Mouse (Mus musculus): ENCODE data around the gene Cox14. TPM values are rescaled to one million over a fixed set of nuclear protein-coding genes. Genes with fewer than 3 reads are reported as not detected.

Gene Cox14
- polyA plus RNA-seq, 1 experiment: 269 TPM

DNA sequence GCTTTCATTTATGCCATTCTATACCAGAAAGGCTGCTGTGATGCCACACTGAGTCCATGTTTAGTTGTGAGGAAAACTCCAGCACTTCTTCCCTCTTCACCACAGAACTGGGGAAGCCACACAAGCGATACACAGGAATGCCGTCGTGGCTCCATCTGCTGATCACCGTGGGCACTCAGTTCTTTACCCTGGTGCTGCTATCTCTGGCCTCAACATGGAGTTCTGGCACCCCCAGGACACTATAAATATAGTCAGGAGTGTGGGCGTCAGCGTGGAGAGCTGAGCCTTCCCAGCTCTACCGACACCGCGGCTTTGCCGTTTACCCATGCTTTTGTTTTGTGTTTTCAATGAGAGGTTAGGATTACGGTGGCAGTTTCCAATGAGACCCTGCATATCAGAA lies 11.3 kb downstream of the Cox14 start:
- DNase-seq: no peak
- Histone ChIP-seq H3K4me3 (ENCODE audit: insufficient read depth, low read depth, low read length) (no peak overlapping the region), H3K4me1 (ENCODE audit: control insufficient read depth, insufficient read depth, low read length) (no peaks in the 10 kb centered on the region), H3K36me3 (ENCODE audit: control insufficient read depth, insufficient read depth, low read length) (no peaks in the 10 kb centered on the region; the same call in 1 of the 2 replicates), H3K27ac (ENCODE audit: insufficient read depth, low read depth, low read length) (no peak overlapping the region), H3K27me3 (replicated peaks; ENCODE audit: control insufficient read depth, insufficient read depth, low read length) (no peaks in the 10 kb centered on the region)
- 86% methylated on average over 11 of the region's 11 CpGs for WGBS
- TF ChIP-seq POLR2A (IDR thresholded peaks at IDR 0.05; ENCODE audit: low read depth, low read length) (no peak), CTCF (conservative IDR thresholded peaks at IDR 0.05; ENCODE audit: insufficient read depth, insufficient read length, low read depth, low read length) (no peak)

GRCm38 (mm10) chr15:99740229-99740628 lies 14.8 kb downstream of the Cox14 start:
- TF ChIP-seq POLR2A (IDR thresholded peaks at IDR 0.05; ENCODE audit: low read depth, low read length) (no peak), CTCF (conservative IDR thresholded peaks at IDR 0.05; ENCODE audit: insufficient read depth, insufficient read length, low read depth, low read length) (no peak)
- 94% methylated on average over 4 of the region's 4 CpGs for WGBS

GRCm38 (mm10) chr15:99754204-99754603 lies 28.8 kb downstream of the Cox14 start:
- Histone ChIP-seq H3K27me3 (replicated peaks; ENCODE audit: control insufficient read depth, insufficient read depth, low read length) (no peaks in the 10 kb centered on the region), H3K36me3 (ENCODE audit: control insufficient read depth, insufficient read depth, low read length) (no peaks in the 10 kb centered on the region), H3K4me1 (ENCODE audit: control insufficient read depth, insufficient read depth, low read length) (peaks cover 2% of the 10 kb centered on the region; the same call in 1 of the 2 replicates), H3K4me3 (ENCODE audit: insufficient read depth, low read depth, low read length) (no peak overlapping the region), H3K27ac (ENCODE audit: insufficient read depth, low read depth, low read length) (no peak overlapping the region)
- no peak for DNase-seq
- 85% methylated on average over 3 of the region's 3 CpGs for WGBS
- TF ChIP-seq CTCF (conservative IDR thresholded peaks at IDR 0.05; ENCODE audit: insufficient read depth, insufficient read length, low read depth, low read length): no peak
- TF ChIP-seq POLR2A (IDR thresholded peaks at IDR 0.05; ENCODE audit: low read depth, low read length): no peak

More at GRCm38 (mm10) chr15:99740229-99740628, 14.8 kb downstream of the Cox14 start:
- no peak for DNase-seq
- Histone ChIP-seq H3K27me3 (replicated peaks; ENCODE audit: control insufficient read depth, insufficient read depth, low read length) (no peaks in the 10 kb centered on the region), H3K4me3 (ENCODE audit: insufficient read depth, low read depth, low read length) (no peak overlapping the region), H3K27ac (ENCODE audit: insufficient read depth, low read depth, low read length) (no peak overlapping the region), H3K4me1 (ENCODE audit: control insufficient read depth, insufficient read depth, low read length) (no peaks in the 10 kb centered on the region), H3K36me3 (ENCODE audit: control insufficient read depth, insufficient read depth, low read length) (no peaks in the 10 kb centered on the region; the same call in 1 of the 2 replicates)

GRCm38 (mm10) chr15:99767467-99767866 lies 42.0 kb downstream of the Cox14 start:
- no peak overlapping the region for H3K27ac ChIP-seq (ENCODE audit: insufficient read depth, low read depth, low read length)
- TF ChIP-seq POLR2A (IDR thresholded peaks at IDR 0.05; ENCODE audit: low read depth, low read length) (no peak), CTCF (conservative IDR thresholded peaks at IDR 0.05; ENCODE audit: insufficient read depth, insufficient read length, low read depth, low read length) (no peak)
- 0 out of 2 replicates have a peak, but pooled peaks cover 2% of the 10 kb centered on the region for H3K4me1 ChIP-seq (ENCODE audit: control insufficient read depth, insufficient read depth, low read length)
- no peak for DNase-seq
- WGBS: 80% methylated on average over 4 of the region's 4 CpGs
- no peaks in the 10 kb centered on the region for H3K36me3 ChIP-seq (ENCODE audit: control insufficient read depth, insufficient read depth, low read length)
- no peak overlapping the region for H3K4me3 ChIP-seq (ENCODE audit: insufficient read depth, low read depth, low read length)
- no peaks in the 10 kb centered on the region for H3K27me3 ChIP-seq (replicated peaks; ENCODE audit: control insufficient read depth, insufficient read depth, low read length)

GRCm38 (mm10) chr15:99768761-99769160 lies 43.3 kb downstream of the Cox14 start:
- Histone ChIP-seq H3K27ac (ENCODE audit: insufficient read depth, low read depth, low read length) (no peak overlapping the region), H3K27me3 (replicated peaks; ENCODE audit: control insufficient read depth, insufficient read depth, low read length) (no peaks in the 10 kb centered on the region), H3K4me1 (ENCODE audit: control insufficient read depth, insufficient read depth, low read length) (peaks cover 2% of the 10 kb centered on the region; the same call in 1 of the 2 replicates), H3K4me3 (ENCODE audit: insufficient read depth, low read depth, low read length) (no peak overlapping the region), H3K36me3 (ENCODE audit: control insufficient read depth, insufficient read depth, low read length) (no peaks in the 10 kb centered on the region)
- DNase-seq: peak; percentile 58
- WGBS: 70% methylated on average over 1 of the region's 1 CpGs
- TF ChIP-seq POLR2A (IDR thresholded peaks at IDR 0.05; ENCODE audit: low read depth, low read length) (no peak), CTCF (conservative IDR thresholded peaks at IDR 0.05; ENCODE audit: insufficient read depth, insufficient read length, low read depth, low read length) (no peak)

DNA sequence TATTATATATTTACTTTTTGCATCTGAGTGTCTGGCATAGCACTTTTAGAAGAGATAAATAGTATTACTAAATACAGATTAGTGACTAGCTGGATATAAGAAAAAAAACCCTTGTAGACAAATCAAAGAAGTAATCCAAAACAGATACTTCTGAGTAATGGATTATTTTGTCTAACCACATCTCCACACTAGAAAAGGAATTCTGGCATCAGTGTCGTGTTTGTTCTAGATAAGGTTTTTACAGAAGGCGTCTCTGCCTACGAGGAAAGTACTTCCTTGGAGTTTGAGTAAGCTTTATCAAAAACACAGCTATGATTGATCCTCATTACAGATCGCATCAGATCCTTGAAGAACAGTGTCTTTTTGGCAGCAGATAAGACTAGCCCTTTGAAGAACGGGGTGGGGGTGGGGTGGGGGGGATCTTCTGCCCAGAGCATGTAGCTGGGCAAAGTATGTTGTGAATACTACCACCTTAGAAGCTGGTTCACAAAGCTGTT lies 45.6 kb downstream of the Cox14 start:
- TF ChIP-seq CTCF (conservative IDR thresholded peaks at IDR 0.05; ENCODE audit: insufficient read depth, insufficient read length, low read depth, low read length): no peak
- TF ChIP-seq POLR2A (IDR thresholded peaks at IDR 0.05; ENCODE audit: low read depth, low read length): no peak
- DNase-seq: no peak
- Histone ChIP-seq H3K4me1 (ENCODE audit: control insufficient read depth, insufficient read depth, low read length) (peaks cover 2% of the 10 kb centered on the region; the same call in 1 of the 2 replicates), H3K36me3 (ENCODE audit: control insufficient read depth, insufficient read depth, low read length) (no peaks in the 10 kb centered on the region), H3K4me3 (ENCODE audit: insufficient read depth, low read depth, low read length) (peak overlapping the region; percentile 92), H3K27ac (ENCODE audit: insufficient read depth, low read depth, low read length) (no peak overlapping the region), H3K27me3 (replicated peaks; ENCODE audit: control insufficient read depth, insufficient read depth, low read length) (no peaks in the 10 kb centered on the region)
- 41% methylated on average over 5 of the region's 5 CpGs for WGBS

GRCm38 (mm10) chr15:99771601-99772276 lies 46.3 kb downstream of the Cox14 start:
- Histone ChIP-seq H3K27me3 (replicated peaks; ENCODE audit: control insufficient read depth, insufficient read depth, low read length) (no peaks in the 10 kb centered on the region), H3K27ac (ENCODE audit: insufficient read depth, low read depth, low read length) (peak overlapping the region; percentile 69), H3K36me3 (ENCODE audit: control insufficient read depth, insufficient read depth, low read length) (no peaks in the 10 kb centered on the region), H3K4me3 (ENCODE audit: insufficient read depth, low read depth, low read length) (peak overlapping the region; percentile 92), H3K4me1 (ENCODE audit: control insufficient read depth, insufficient read depth, low read length) (peaks cover 2% of the 10 kb centered on the region; the same call in 1 of the 2 replicates)
- TF ChIP-seq CTCF (conservative IDR thresholded peaks at IDR 0.05; ENCODE audit: insufficient read depth, insufficient read length, low read depth, low read length) (no peak), POLR2A (IDR thresholded peaks at IDR 0.05; ENCODE audit: low read depth, low read length) (no peak)
- DNase-seq: peak; percentile 30
- WGBS: under 1% methylated on average over 59 of the region's 59 CpGs
